Mouse (Mus musculus): Measurements from ENCODE around the gene Ablim1.

DNA sequence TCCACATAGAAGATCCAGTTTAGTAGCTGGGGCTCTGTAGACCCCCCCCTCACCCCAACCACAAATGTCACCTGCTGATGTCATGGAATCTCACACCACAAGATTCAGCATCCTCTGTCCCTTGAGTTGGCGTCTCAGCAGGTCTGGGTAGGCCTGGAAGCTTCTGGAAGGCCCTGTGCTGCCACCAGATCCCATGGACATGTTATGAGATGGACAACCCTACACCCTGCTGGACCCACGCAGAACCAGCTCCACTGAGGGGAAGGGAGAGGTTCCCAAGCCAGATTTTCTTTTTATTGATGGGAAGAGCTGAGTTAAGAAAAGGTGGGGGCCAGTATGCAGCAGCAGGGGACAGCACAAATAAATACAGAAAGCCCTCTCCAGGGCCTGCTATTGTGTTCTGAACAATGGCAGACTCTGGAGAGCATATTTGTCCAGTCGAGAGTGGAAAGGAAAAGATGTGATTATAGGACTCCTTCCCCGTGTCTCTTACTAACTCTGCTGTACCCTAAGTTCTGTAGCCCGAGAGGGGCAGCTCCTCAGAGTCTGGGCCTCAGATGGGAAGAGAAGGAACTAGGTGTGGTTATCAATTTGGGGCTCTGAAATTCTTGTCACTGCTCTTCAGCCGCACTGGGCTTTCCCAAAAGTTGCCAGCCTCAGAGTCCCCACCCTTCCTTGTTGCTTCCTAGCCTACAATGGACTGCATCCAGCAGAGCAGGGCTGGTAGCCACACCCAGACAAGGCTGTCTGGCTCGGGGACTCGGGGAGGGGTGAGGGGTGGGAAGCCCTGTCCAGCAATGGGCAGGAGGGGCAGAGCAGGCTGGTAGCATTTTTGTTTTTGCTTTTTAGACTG, 286.2 kb downstream of the Ablim1 start:
- TF ChIP-seq CTCF (IDR thresholded peaks at IDR 0.05; ENCODE audit: control insufficient read depth, insufficient read depth, insufficient read length) (no peak), USF1 (IDR thresholded peaks at IDR 0.05; ENCODE audit: low read depth) (no peak), MAX (IDR thresholded peaks at IDR 0.05) (no peak), MYOD1 (IDR thresholded peaks at IDR 0.05; ENCODE audit: control insufficient read depth, insufficient read length, low read depth) (no peak), CEBPB (IDR thresholded peaks at IDR 0.05; ENCODE audit: low read depth) (no peak), MYOG (IDR thresholded peaks at IDR 0.05; ENCODE audit: control insufficient read depth, extremely low read depth, insufficient read length) (no peak)

Data from C2C12 (cell line).